Mouse (Mus musculus): ENCODE results near the gene Tspan4. TPM values are rescaled to one million over a fixed set of nuclear protein-coding genes. Genes with fewer than 3 reads are reported as not detected.

The Tspan4 gene
- polyA plus RNA-seq, 2 experiments: 32.1 to 43.0 TPM

GRCm38 (mm10) chr7:141457236-141457635 lies 17.8 kb upstream of the Tspan4 start:
- no peaks in the 10 kb centered on the region for H3K9me3 ChIP-seq (ENCODE audit: control insufficient read depth, low read length)
- no peak for TF ChIP-seq CTCF (IDR thresholded peaks at IDR 0.05; ENCODE audit: low read depth)
- TF ChIP-seq EP300 (IDR thresholded peaks at IDR 0.05; ENCODE audit: low read depth): no peak
- no peak overlapping the region for H3K9ac ChIP-seq (replicated peaks)
- ATAC-seq (ENCODE audit: insufficient read depth) (no peak), DNase-seq (ENCODE audit: low read depth in 3 of 3, low spot score in 3 of 3) (no peak)
- WGBS (ENCODE audit: insufficient replicate concordance): 86% methylated on average over 14 of the region's 14 CpGs
- H3K27me3 ChIP-seq (ENCODE audit: control insufficient read depth, insufficient read depth, low read length): peaks cover 21% of the 10 kb centered on the region
- peaks cover 1% of the 10 kb centered on the region; the same call in 1 of the 2 replicates for H3K36me3 ChIP-seq (replicated peaks; ENCODE audit: control insufficient read depth, insufficient read depth, low read depth)
- H3K4me2 ChIP-seq (ENCODE audit: low read depth): no peak overlapping the region
- H3K4me1 ChIP-seq (replicated peaks; ENCODE audit: control insufficient read depth in 2 of 2, insufficient read depth in 2 of 2, low read length in 1 of 2): peaks cover 7 to 12% of the 10 kb centered on the region in 2 experiments
- H3K27ac ChIP-seq: no peak overlapping the region
- no peak overlapping the region for H3K4me3 ChIP-seq (ENCODE audit: insufficient read depth in 1 of 2, low read depth in 2 of 2, low read length in 2 of 2)

DNA sequence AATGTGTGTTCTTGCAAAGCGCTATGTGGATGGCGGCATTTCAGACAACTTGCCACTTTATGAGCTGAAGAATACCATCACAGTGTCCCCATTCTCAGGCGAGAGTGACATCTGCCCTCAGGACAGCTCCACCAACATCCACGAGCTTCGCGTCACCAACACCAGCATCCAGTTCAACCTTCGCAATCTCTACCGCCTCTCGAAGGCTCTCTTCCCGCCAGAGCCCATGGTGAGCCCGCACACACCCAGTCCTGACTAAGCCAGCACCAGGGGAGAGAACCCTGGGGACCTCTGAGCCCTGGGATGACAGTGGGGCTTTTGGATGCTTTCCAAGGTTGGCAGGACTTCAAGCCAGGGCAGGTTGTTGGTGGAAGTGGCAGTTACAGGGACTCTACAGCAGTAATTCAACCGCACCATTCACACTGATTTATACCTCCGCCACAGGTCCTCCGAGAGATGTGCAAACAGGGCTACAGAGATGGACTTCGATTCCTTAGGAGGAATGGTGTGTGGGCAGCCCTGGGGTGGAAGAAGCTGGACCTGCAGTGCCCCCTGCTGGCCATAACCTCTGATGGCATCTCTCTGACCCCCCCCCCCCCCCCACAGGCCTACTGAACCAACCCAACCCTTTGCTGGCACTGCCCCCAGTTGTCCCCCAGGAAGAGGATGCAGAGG lies 16.9 kb upstream of the Tspan4 start:
- Histone ChIP-seq H3K4me2 (ENCODE audit: low read depth) (no peak overlapping the region), H3K4me1 (replicated peaks; ENCODE audit: control insufficient read depth in 2 of 2, insufficient read depth in 2 of 2, low read length in 1 of 2) (peaks cover 7 to 12% of the 10 kb centered on the region in 2 experiments), H3K9me3 (ENCODE audit: control insufficient read depth, low read length) (no peaks in the 10 kb centered on the region), H3K36me3 (replicated peaks; ENCODE audit: control insufficient read depth, insufficient read depth, low read depth) (no peaks in the 10 kb centered on the region), H3K27ac (no peak overlapping the region), H3K27me3 (ENCODE audit: control insufficient read depth, insufficient read depth, low read length) (peaks cover 30% of the 10 kb centered on the region), H3K9ac (replicated peaks) (no peak overlapping the region), H3K4me3 (ENCODE audit: insufficient read depth in 1 of 2, low read depth in 2 of 2, low read length in 2 of 2) (no peak overlapping the region)
- DNase-seq (ENCODE audit: low read depth in 3 of 3, low spot score in 3 of 3) (no peak), ATAC-seq (ENCODE audit: insufficient read depth) (no peak)
- 75% methylated on average over 15 of the region's 15 CpGs for WGBS (ENCODE audit: insufficient replicate concordance)
- peak; percentile 86 for TF ChIP-seq CTCF (IDR thresholded peaks at IDR 0.05; ENCODE audit: low read depth)
- no peak for TF ChIP-seq EP300 (IDR thresholded peaks at IDR 0.05; ENCODE audit: low read depth)

DNA sequence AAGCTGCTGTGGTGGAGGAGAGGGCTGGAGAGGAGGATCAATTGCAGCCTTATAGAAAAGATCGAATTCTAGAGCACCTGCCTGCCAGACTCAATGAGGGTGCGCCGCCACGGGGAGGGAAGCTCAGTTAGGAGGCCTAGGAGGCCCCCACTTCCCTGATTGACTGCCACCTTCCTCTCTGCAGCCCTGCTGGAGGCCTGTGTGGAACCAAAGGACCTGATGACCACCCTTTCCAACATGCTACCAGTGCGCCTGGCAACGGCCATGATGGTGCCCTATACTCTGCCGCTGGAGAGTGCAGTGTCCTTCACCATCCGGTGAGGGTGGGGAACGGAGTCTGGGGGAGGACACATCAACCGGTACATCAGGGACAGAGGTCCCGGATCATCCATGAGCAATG lies 16.4 kb upstream of the Tspan4 start:
- Histone ChIP-seq H3K4me3 (ENCODE audit: insufficient read depth in 1 of 2, low read depth in 2 of 2, low read length in 2 of 2) (no peak overlapping the region), H3K4me2 (ENCODE audit: low read depth) (no peak overlapping the region), H3K4me1 (replicated peaks; ENCODE audit: control insufficient read depth in 2 of 2, insufficient read depth in 2 of 2, low read length in 1 of 2) (peaks cover 7 to 12% of the 10 kb centered on the region in 2 experiments), H3K9me3 (ENCODE audit: control insufficient read depth, low read length) (no peaks in the 10 kb centered on the region), H3K9ac (replicated peaks) (no peak overlapping the region), H3K27ac (no peak overlapping the region), H3K27me3 (ENCODE audit: control insufficient read depth, insufficient read depth, low read length) (peaks cover 36% of the 10 kb centered on the region), H3K36me3 (replicated peaks; ENCODE audit: control insufficient read depth, insufficient read depth, low read depth) (no peaks in the 10 kb centered on the region)
- WGBS (ENCODE audit: insufficient replicate concordance): 87% methylated on average over 11 of the region's 11 CpGs
- no peak for ATAC-seq (ENCODE audit: insufficient read depth)
- no peak for TF ChIP-seq EP300 (IDR thresholded peaks at IDR 0.05; ENCODE audit: low read depth)
- TF ChIP-seq CTCF (IDR thresholded peaks at IDR 0.05; ENCODE audit: low read depth): no peak
- no peak for DNase-seq (ENCODE audit: low read depth in 3 of 3, low spot score in 3 of 3)

GRCm38 (mm10) chr7:141459301-141459711 lies 15.7 kb upstream of the Tspan4 start:
- Histone ChIP-seq H3K36me3 (replicated peaks; ENCODE audit: control insufficient read depth, insufficient read depth, low read depth) (no peaks in the 10 kb centered on the region), H3K27ac (no peak overlapping the region), H3K9me3 (ENCODE audit: control insufficient read depth, low read length) (no peaks in the 10 kb centered on the region), H3K4me1 (replicated peaks; ENCODE audit: control insufficient read depth in 2 of 2, insufficient read depth in 2 of 2, low read length in 1 of 2) (peaks cover 7 to 12% of the 10 kb centered on the region in 2 experiments), H3K27me3 (ENCODE audit: control insufficient read depth, insufficient read depth, low read length) (peaks cover 42% of the 10 kb centered on the region), H3K4me2 (ENCODE audit: low read depth) (no peak overlapping the region), H3K4me3 (ENCODE audit: insufficient read depth in 1 of 2, low read depth in 2 of 2, low read length in 2 of 2) (no peak overlapping the region), H3K9ac (replicated peaks) (no peak overlapping the region)
- DNase-seq (ENCODE audit: low read depth in 3 of 3, low spot score in 3 of 3) (no peak), ATAC-seq (ENCODE audit: insufficient read depth) (no peak)
- TF ChIP-seq CTCF (IDR thresholded peaks at IDR 0.05; ENCODE audit: low read depth) (no peak), EP300 (IDR thresholded peaks at IDR 0.05; ENCODE audit: low read depth) (no peak)
- WGBS (ENCODE audit: insufficient replicate concordance): 88% methylated on average over 17 of the region's 17 CpGs

DNA sequence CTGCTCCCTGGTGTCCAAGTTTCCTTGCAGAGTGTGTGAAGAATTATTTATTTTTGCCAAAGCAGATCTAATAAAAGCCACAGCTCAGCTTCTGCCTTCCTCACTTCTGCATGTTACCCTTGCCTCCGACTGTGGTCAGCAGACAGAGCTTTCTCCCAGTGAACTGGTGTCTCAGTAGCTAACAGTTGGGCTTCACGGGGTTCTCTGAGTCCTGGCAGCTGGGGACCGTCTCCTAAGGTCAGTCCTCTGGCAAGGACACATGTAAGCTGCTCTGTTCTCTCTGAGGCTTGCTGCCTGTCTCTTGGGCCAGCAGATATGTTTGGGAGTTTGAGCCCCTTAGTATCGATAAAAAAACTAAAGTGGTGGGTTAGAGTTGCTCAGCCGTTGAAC lies 15.0 kb upstream of the Tspan4 start:
- H3K27me3 ChIP-seq (ENCODE audit: control insufficient read depth, insufficient read depth, low read length): peaks cover 49% of the 10 kb centered on the region
- H3K9ac ChIP-seq (replicated peaks): no peak overlapping the region
- no peaks in the 10 kb centered on the region for H3K9me3 ChIP-seq (ENCODE audit: control insufficient read depth, low read length)
- ATAC-seq (ENCODE audit: insufficient read depth): no peak
- DNase-seq (ENCODE audit: low read depth in 3 of 3, low spot score in 3 of 3): no peak
- TF ChIP-seq CTCF (IDR thresholded peaks at IDR 0.05; ENCODE audit: low read depth) (no peak), EP300 (IDR thresholded peaks at IDR 0.05; ENCODE audit: low read depth) (no peak)
- no peaks in the 10 kb centered on the region for H3K36me3 ChIP-seq (replicated peaks; ENCODE audit: control insufficient read depth, insufficient read depth, low read depth)
- WGBS (ENCODE audit: insufficient replicate concordance): 63% methylated on average over 5 of the region's 5 CpGs
- no peak overlapping the region for H3K27ac ChIP-seq
- no peak overlapping the region for H3K4me3 ChIP-seq (ENCODE audit: insufficient read depth in 1 of 2, low read depth in 2 of 2, low read length in 2 of 2)
- H3K4me2 ChIP-seq (ENCODE audit: low read depth): no peak overlapping the region
- H3K4me1 ChIP-seq (replicated peaks; ENCODE audit: control insufficient read depth in 2 of 2, insufficient read depth in 2 of 2, low read length in 1 of 2): peaks cover 4 to 7% of the 10 kb centered on the region in 2 experiments

All from liver, embryonic 14.5 days (tissue).